Mouse (Mus musculus): ENCODE data around the gene Egr2.
A peak's percentile ranks its signal among the peaks of the same experiment; 100 is the strongest.

Egr2 gene

GRCm38 (mm10) chr10:67538585-67539400 lies 3.5 kb downstream of the Egr2 start:
- DNase-seq (ENCODE audit: low read depth), result no peak

- DNase-seq (ENCODE audit: low read depth), result no peak
Measured at GRCm38 (mm10) chr10:67539401-67539730, 4.1 kb downstream of the Egr2 start.

DNA sequence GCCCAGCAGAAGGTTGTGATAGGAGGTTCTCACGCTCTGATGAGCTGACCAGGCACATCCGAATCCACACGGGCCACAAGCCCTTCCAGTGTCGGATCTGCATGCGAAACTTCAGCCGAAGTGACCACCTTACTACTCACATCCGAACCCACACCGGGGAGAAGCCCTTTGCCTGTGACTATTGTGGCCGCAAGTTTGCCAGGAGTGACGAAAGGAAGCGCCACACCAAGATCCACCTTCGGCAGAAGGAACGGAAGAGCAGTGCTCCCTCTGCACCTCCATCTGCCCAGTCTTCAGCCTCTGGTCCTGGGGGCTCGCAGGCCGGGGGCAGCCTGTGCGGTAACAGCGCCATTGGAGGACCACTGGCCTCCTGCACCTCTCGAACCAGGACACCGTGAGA lies 5.3 kb downstream of the Egr2 start:
- DNase-seq (ENCODE audit: low read depth), result no peak

DNA sequence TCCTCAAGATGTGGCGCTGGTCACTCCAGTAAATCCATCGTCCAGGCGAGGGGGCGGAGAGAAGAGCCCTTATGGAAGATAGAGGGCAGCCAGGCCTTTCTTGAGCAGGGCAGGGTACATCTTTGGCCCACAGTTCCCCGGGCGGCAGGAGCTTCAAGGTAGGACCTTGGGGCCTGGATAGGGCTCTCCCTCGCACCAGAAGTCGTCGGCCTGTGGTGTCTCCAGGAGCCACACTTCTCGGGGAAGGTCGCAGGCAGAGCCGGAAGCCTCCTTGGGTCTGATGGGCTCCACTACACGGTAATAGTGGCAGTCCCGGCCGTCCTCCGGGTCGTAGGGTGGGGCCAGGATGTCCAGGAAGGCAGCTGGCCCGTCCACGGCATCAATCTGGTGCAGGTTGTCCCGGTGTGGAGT lies 12.6 kb downstream of the Egr2 start:
- no peak for DNase-seq (ENCODE audit: low read depth)

DNA sequence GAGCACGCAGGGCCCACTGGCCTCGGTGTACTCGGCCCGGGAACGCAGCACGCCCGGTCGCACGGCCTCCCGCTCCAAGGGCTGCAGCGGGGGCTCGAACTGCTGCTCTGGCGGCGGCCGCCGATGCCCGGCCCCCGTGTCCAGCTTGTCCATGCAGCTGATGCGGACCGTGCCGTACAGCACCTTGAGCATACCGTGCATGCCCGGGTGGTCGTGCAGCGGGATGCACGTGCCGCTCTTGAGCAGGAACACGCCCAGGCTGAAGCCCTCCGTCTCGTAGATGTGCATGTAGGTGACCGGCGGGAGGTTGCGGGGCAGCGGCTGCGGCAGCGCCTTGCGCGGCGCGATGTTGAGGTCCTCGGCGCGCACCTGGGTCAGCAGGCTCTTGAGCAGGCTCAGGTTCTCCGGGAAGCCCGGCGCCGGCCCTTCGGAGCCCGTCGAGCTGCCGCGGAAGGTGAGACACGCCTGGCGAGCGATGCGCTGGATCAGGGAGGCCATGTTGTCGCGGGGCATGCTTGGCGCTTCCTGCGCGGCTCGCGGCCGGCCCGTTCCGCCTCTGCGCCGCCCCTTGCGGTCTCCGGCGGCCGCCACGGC lies 13.1 kb downstream of the Egr2 start:
- DNase-seq (ENCODE audit: low read depth), result no peak

- DNase-seq (ENCODE audit: low read depth), result peak; percentile 76
Measured at GRCm38 (mm10) chr10:67548877-67549731, 13.8 kb downstream of the Egr2 start, which contains the start of gene Ado. Ado (minus strand) TSS chr10:67548955.

DNA sequence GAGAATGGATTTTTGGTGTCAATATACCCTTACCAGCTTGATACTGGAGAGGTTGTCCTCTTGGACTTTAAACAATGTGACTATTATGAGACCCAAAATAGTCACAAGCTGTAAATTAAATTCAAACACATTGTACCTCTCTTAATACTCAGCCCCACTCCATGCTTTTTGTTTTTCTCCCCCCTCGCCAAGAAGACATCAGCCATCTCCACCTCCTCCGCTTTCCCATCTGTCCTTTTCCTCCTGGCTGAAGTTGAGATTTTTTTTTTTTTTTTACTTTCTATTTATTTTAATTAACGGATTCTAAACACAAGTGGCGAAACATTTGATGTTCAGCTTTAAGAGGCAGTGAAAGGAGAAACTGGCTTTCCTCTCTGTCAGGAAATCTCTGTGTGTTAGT lies 22.8 kb downstream of the Egr2 start:
- DNase-seq (ENCODE audit: low read depth), result no peak

GRCm38 (mm10) chr10:67559765-67560394 lies 24.6 kb downstream of the Egr2 start:
- no peak for DNase-seq (ENCODE audit: low read depth)

- no peak for DNase-seq (ENCODE audit: low read depth)
Measured at GRCm38 (mm10) chr10:67561185-67561584, 25.9 kb downstream of the Egr2 start.

- DNase-seq (ENCODE audit: low read depth), result no peak
Measured at GRCm38 (mm10) chr10:67564509-67564908, 29.2 kb downstream of the Egr2 start.

- DNase-seq (ENCODE audit: low read depth), result no peak
Measured at GRCm38 (mm10) chr10:67566104-67566503, 30.8 kb downstream of the Egr2 start.

GRCm38 (mm10) chr10:67569539-67569938 lies 34.3 kb downstream of the Egr2 start:
- no peak for DNase-seq (ENCODE audit: low read depth)

- no peak for DNase-seq (ENCODE audit: low read depth)
Measured at GRCm38 (mm10) chr10:67571443-67571842, 36.2 kb downstream of the Egr2 start.

DNA sequence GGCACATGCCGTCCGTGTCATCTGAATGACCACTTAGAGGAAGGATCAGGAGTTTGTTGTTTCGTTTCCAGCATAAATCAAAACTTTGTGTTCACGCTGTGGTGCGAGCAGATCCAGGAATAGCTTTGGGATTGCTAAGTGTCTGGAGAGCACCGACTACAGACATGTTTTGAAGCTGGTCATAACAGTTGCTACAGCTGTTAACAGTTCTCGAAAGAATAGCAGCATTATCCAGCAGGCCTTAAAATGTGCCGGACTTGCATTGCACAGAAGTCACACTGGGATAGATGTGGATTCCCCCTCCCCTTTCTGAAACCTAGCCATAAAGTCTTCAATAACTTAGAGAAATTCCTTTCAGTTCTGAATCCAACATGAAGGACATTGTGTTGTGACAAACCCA lies 38.0 kb downstream of the Egr2 start:
- peak; percentile 81 for DNase-seq (ENCODE audit: low read depth)

- no peak for DNase-seq (ENCODE audit: low read depth)
Measured at GRCm38 (mm10) chr10:67579830-67580229, 44.6 kb downstream of the Egr2 start.

DNA sequence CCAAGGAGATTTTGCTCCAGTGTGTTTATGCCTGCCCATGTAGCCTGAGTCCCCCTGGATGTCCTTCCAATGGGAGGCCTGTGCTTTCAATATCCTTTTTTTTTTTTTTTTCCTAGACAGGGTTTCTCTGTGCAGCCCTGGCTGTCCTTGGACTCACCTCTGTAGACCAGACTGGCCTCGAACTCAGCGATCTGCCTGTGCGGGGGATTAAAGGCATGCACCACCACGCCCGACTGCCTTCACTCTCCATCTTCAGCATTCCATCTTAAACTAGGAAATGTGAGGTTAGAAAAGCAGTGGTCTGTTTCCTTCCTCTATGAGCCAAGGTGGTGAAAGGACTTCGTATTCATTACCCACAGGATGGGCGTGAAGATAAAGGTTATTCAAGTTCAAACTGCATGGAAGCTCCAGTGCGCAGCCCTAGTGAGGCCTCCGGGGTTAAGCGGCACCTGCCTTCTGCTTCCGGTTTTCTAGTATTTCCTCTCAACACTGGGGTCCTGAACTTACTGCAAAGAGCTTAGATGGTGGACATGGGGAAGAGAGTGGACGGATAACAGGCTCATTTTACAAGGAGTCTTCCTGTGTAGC lies 46.5 kb downstream of the Egr2 start:
- DNase-seq (ENCODE audit: low read depth), result no peak

GRCm38 (mm10) chr10:67585873-67586610 lies 50.8 kb downstream of the Egr2 start:
- no peak for DNase-seq (ENCODE audit: low read depth)
